Mouse (Mus musculus): ENCODE results near the gene Mrpl17.

- no peak for TF ChIP-seq POLR2A (IDR thresholded peaks at IDR 0.05; ENCODE audit: low read depth, low read length)
- TF ChIP-seq CTCF (conservative IDR thresholded peaks at IDR 0.05; ENCODE audit: insufficient read depth, insufficient read length, low read depth, low read length) = no peak
Measured at GRCm38 (mm10) chr7:105791147-105791546, 19.8 kb downstream of the Mrpl17 start.
